Mouse (Mus musculus) cerebellum, adult 2 months (tissue): ENCODE data around the gene Acsl5.

ENCODE experiments used
- CTCF ChIP-seq: fragments of 200-500 bp; IDR thresholded peaks from 2 replicates; pipeline ENCODE4 v1.5.1; 2011; ENCODE audit warnings: low read depth, mild to moderate bottlenecking, control low read depth, low read length, moderate library complexity, borderline replicate concordance; ENCODE audit not compliant: insufficient read depth
- POLR2A ChIP-seq: fragments of 200-500 bp; IDR thresholded peaks from 2 replicates; pipeline ENCODE4 v1.6.1; 2011; ENCODE audit warnings: low read length, control low read depth, borderline replicate concordance; ENCODE audit not compliant: insufficient read depth

DNA sequence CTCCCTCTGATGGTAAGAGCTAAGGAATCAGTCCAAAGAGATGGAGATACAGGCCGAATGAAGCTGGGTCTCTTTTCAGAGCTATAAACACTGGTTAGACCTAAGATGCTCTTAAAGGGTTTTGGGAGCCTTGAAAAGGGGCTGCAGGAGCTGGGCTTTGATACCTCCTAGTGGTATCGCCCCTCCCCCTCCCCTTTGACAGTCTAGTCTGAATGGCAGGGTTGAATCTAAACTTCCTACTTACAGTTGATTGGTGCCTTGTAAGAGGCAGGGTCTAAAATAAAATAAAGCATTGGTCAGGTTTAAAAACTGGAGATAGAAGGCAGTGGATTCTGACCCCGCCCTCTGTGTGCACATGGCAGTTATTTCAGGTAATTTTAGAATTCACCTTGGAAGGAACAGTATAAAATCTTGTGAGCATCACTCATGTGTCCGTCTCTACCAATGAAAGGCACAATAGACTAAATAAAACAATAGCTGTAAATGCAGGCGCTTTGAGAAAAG is 2.8 kb downstream of the Acsl5 start:
- TF ChIP-seq POLR2A (no peak), CTCF (no peak)
